In genomic region chr7:3301628-3302555, GRCm38 (mm10) we compare ENCODE assay signal across 8 mouse cellular contexts. TPM values are rescaled to one million over a fixed set of nuclear protein-coding genes. Genes with fewer than 3 reads are reported as not detected.
DNase-seq lines count a peak whose midpoint lies in the region; ATAC-seq and TF ChIP-seq lines count a peak whose summit lies in the region.

No protein-coding gene starts in this region.

- peaks cover 95% of the 10 kb centered on the region for H3K4me1 ChIP-seq in E14TG2a.4 (replicated peaks; ENCODE audit: low read depth, low read length)
- peaks cover 2% of the 10 kb centered on the region for H3K4me1 ChIP-seq in embryonic facial prominence, embryonic 11.5 days (ENCODE audit: control insufficient read depth, insufficient read depth, low read length)
- H3K4me1 ChIP-seq in limb, embryonic 14.5 days (ENCODE audit: control insufficient read depth, insufficient read depth, low read length) = peaks cover 13% of the 10 kb centered on the region
- H3K4me1 ChIP-seq in neural tube, embryonic 12.5 days = peaks cover 28% of the 10 kb centered on the region

- peak; percentile 16; the same call in 1 of the 2 replicates for ATAC-seq in embryonic facial prominence, embryonic 11.5 days (replicated peaks; ENCODE audit: insufficient number of reproducible peaks, low FRiP score, low TSS enrichment, low read depth)
- ATAC-seq in limb, embryonic 14.5 days (ENCODE audit: low FRiP score, low read depth) = peak; percentile 42; the same call in 1 of the 2 replicates
- ATAC-seq in neural tube, embryonic 12.5 days (ENCODE audit: low FRiP score, low read depth) = 0 out of 2 replicates have a peak, but pooled peaks have one; percentile 12

- TF ChIP-seq POLR2A in limb, embryonic 14.5 days (IDR thresholded peaks at IDR 0.05; ENCODE audit: borderline replicate concordance, extremely low read depth, insufficient read depth, insufficient read length) = no peak

- H3K27ac ChIP-seq in embryonic facial prominence, embryonic 11.5 days (replicated peaks; ENCODE audit: low read depth, low read length) = no peak overlapping the region
- H3K27ac ChIP-seq in limb, embryonic 14.5 days (replicated peaks; ENCODE audit: low read depth, low read length) = no peak overlapping the region
- H3K27ac ChIP-seq in neural tube, embryonic 12.5 days = no peak overlapping the region

- peak overlapping the region; percentile 82 for H3K4me3 ChIP-seq in E14TG2a.4 (replicated peaks; ENCODE audit: low read length)
- H3K4me3 ChIP-seq in embryonic facial prominence, embryonic 11.5 days (ENCODE audit: low read depth, low read length) = 0 out of 2 replicates have a peak overlapping the region, but pooled peaks have one; percentile 2
- H3K4me3 ChIP-seq in limb, embryonic 14.5 days (replicated peaks; ENCODE audit: low read length) = peak overlapping the region; percentile 31
- peak overlapping the region; percentile 13; the same call in 1 of the 2 replicates for H3K4me3 ChIP-seq in neural tube, embryonic 12.5 days

- peaks cover 41% of the 10 kb centered on the region for H3K36me3 ChIP-seq in E14TG2a.4 (ENCODE audit: insufficient read depth, low read length)
- 0 out of 2 replicates have a peak, but pooled peaks cover 3% of the 10 kb centered on the region for H3K36me3 ChIP-seq in embryonic facial prominence, embryonic 11.5 days (replicated peaks; ENCODE audit: control insufficient read depth, insufficient read depth, low read depth, low read length)
- peaks cover 33% of the 10 kb centered on the region for H3K36me3 ChIP-seq in limb, embryonic 14.5 days (ENCODE audit: control insufficient read depth, insufficient read depth, low read length)
- peaks cover 19% of the 10 kb centered on the region for H3K36me3 ChIP-seq in neural tube, embryonic 12.5 days

- H3K9ac ChIP-seq in embryonic facial prominence, embryonic 11.5 days (replicated peaks; ENCODE audit: low read length) = no peak overlapping the region
- no peak overlapping the region for H3K9ac ChIP-seq in limb, embryonic 14.5 days (ENCODE audit: low read depth, low read length, severe bottlenecking)
- 0 out of 2 replicates have a peak overlapping the region, but pooled peaks have one; percentile 27 for H3K9ac ChIP-seq in neural tube, embryonic 12.5 days

- intact Hi-C loops in heart, postnatal 14 days (cut with DNase I) = loop anchor here (1.0 to 5.0 kb wide), 2 partner anchors 35 to 80 kb away; no protein-coding TSS in a partner anchor

- H3K27me3 ChIP-seq in E14TG2a.4 (ENCODE audit: insufficient read depth, low read length) = peaks cover 5% of the 10 kb centered on the region; the same call in 1 of the 2 replicates
- peaks cover 19% of the 10 kb centered on the region for H3K27me3 ChIP-seq in embryonic facial prominence, embryonic 11.5 days (ENCODE audit: control insufficient read depth, insufficient read depth, low read length)
- peaks cover 37% of the 10 kb centered on the region for H3K27me3 ChIP-seq in limb, embryonic 14.5 days (ENCODE audit: control insufficient read depth, insufficient read depth, low read length)
- H3K27me3 ChIP-seq in neural tube, embryonic 12.5 days (replicated peaks) = peaks cover 45% of the 10 kb centered on the region

- H3K4me2 ChIP-seq in embryonic facial prominence, embryonic 11.5 days (ENCODE audit: low read depth, low read length) = peak overlapping the region; percentile 5
- H3K4me2 ChIP-seq in limb, embryonic 14.5 days (replicated peaks; ENCODE audit: low read depth, low read length, severe bottlenecking) = peak overlapping the region; percentile 43
- peak overlapping the region; percentile 70 for H3K4me2 ChIP-seq in neural tube, embryonic 12.5 days (replicated peaks)

- WGBS in embryonic facial prominence, embryonic 11.5 days = 6% methylated on average over 33 of the region's 33 CpGs
- 11% methylated on average over 33 of the region's 33 CpGs for WGBS in limb, embryonic 14.5 days
- 9% methylated on average over 33 of the region's 33 CpGs for WGBS in neural tube, embryonic 12.5 days

- no peaks in the 10 kb centered on the region for H3K9me3 ChIP-seq in E14TG2a.4 (ENCODE audit: low read length)
- no peaks in the 10 kb centered on the region for H3K9me3 ChIP-seq in embryonic facial prominence, embryonic 11.5 days (replicated peaks; ENCODE audit: control insufficient read depth, low read length)
- no peaks in the 10 kb centered on the region for H3K9me3 ChIP-seq in limb, embryonic 14.5 days (ENCODE audit: control insufficient read depth, low read length)
- H3K9me3 ChIP-seq in neural tube, embryonic 12.5 days = no peaks in the 10 kb centered on the region

- peak; percentile 61 for DNase-seq in adrenal gland, postnatal 10 days
- no peak for DNase-seq in adrenal gland, adult 8-10 months
- DNase-seq in embryonic facial prominence, embryonic 11.5 days (ENCODE audit: low spot score) = peak; percentile 46
- peak; percentile 52 to 68 for DNase-seq in heart, postnatal 14 days
- DNase-seq in limb, embryonic 14.5 days (ENCODE audit: low spot score) = no peak
- DNase-seq in layer of hippocampus, postnatal 14 days (ENCODE audit: low spot score in 2 of 2) = no peak

- no peak for TF ChIP-seq CTCF in E14TG2a.4 (conservative IDR thresholded peaks at IDR 0.05; ENCODE audit: low read length)

RNA-seq across cellular contexts. Expression of gene Prkcg, which starts 12.9 kb away (rescaled TPM):
- 1 to 10 TPM; 1.6 to 2.6 TPM for total RNA-seq in adrenal gland, postnatal 10 days (2021)
- total RNA-seq in adrenal gland, adult 8-10 months (2022) = 1 to 10 TPM in 3 of 4 experiments, under 1 TPM in 1; 0.63 to 1.9 (median 1.6) TPM
- polyA plus RNA-seq in embryonic facial prominence, embryonic 11.5 days (2014; fragmentation: Nextera tagmentation; extraction: Ambion mirVana) = 0.39 and 2.0 TPM in 2 replicates
- 1 to 10 TPM; 3.2 to 3.5 TPM for total RNA-seq in heart, postnatal 14 days (2021)
- polyA plus RNA-seq in limb, embryonic 14.5 days (2012; rRNA removed) = 1.6 and 1.7 TPM in 2 replicates
- 0.17 and 0.35 TPM in 2 replicates for polyA plus RNA-seq in limb, embryonic 14.5 days (2014; fragmentation: Nextera tagmentation; extraction: Ambion mirVana)
- polyA plus RNA-seq in neural tube, embryonic 12.5 days (2016; fragmentation: Nextera tagmentation; extraction: Ambion mirVana) = 0.24 and 0.25 TPM in 2 replicates
- 100 to 1,000 TPM; 591 TPM for total RNA-seq in layer of hippocampus, postnatal 14 days (2021)

RNA-seq across cellular contexts. Expression of gene Myadm, which starts 13.0 kb away (rescaled TPM):
- total RNA-seq in adrenal gland, postnatal 10 days (2021) = 100 to 1,000 TPM; 110 to 126 TPM
- total RNA-seq in adrenal gland, adult 8-10 months (2022) = 10 to 100 TPM; 58.4 to 87.4 (median 71.8) TPM
- 36.9 and 38.5 TPM in 2 replicates for polyA plus RNA-seq in embryonic facial prominence, embryonic 11.5 days (2014; fragmentation: Nextera tagmentation; extraction: Ambion mirVana)
- 100 to 1,000 TPM; 196 to 216 TPM for total RNA-seq in heart, postnatal 14 days (2021)
- polyA plus RNA-seq in limb, embryonic 14.5 days (2012; rRNA removed) = 209 and 348 TPM in 2 replicates
- polyA plus RNA-seq in limb, embryonic 14.5 days (2014; fragmentation: Nextera tagmentation; extraction: Ambion mirVana) = 126 and 141 TPM in 2 replicates
- polyA plus RNA-seq in neural tube, embryonic 12.5 days (2016; fragmentation: Nextera tagmentation; extraction: Ambion mirVana) = 33.9 and 37.2 TPM in 2 replicates
- total RNA-seq in layer of hippocampus, postnatal 14 days (2021) = 100 to 1,000 TPM; 119 TPM

RNA-seq across cellular contexts. Expression of gene Cacng7, which starts 30.9 kb away (rescaled TPM):
- total RNA-seq in adrenal gland, postnatal 10 days (2021) = 1 to 10 TPM; 8.8 to 9.4 TPM
- total RNA-seq in adrenal gland, adult 8-10 months (2022) = 10 to 100 TPM in 2 of 4 experiments, 1 to 10 TPM in 2; 9.1 to 25.6 (median 14.2) TPM
- polyA plus RNA-seq in embryonic facial prominence, embryonic 11.5 days (2014; fragmentation: Nextera tagmentation; extraction: Ambion mirVana) = 2.6 and 2.9 TPM in 2 replicates
- 1 to 10 TPM; 5.3 to 5.6 TPM for total RNA-seq in heart, postnatal 14 days (2021)
- 129 and 207 TPM in 2 replicates for polyA plus RNA-seq in limb, embryonic 14.5 days (2012; rRNA removed)
- 2.5 and 3.9 TPM in 2 replicates for polyA plus RNA-seq in limb, embryonic 14.5 days (2014; fragmentation: Nextera tagmentation; extraction: Ambion mirVana)
- 2.3 and 3.8 TPM in 2 replicates for polyA plus RNA-seq in neural tube, embryonic 12.5 days (2016; fragmentation: Nextera tagmentation; extraction: Ambion mirVana)
- 100 to 1,000 TPM; 115 to 121 TPM for total RNA-seq in layer of hippocampus, postnatal 14 days (2021)

RNA-seq across cellular contexts. Expression of gene Nlrp12, which starts 52.4 kb away (rescaled TPM):
- total RNA-seq in adrenal gland, postnatal 10 days (2021) = 1 to 10 TPM in 1 of 2 experiments, under 1 TPM in 1; 0.15 to 1.0 TPM
- total RNA-seq in adrenal gland, adult 8-10 months (2022) = under 1 TPM in 1 of 4 experiments, not detected in 3; 0.11 TPM
- polyA plus RNA-seq in embryonic facial prominence, embryonic 11.5 days (2014; fragmentation: Nextera tagmentation; extraction: Ambion mirVana) = not detected in 2 replicates
- not detected for total RNA-seq in heart, postnatal 14 days (2021)
- polyA plus RNA-seq in limb, embryonic 14.5 days (2012; rRNA removed) = not detected in 2 replicates
- polyA plus RNA-seq in limb, embryonic 14.5 days (2014; fragmentation: Nextera tagmentation; extraction: Ambion mirVana) = not detected in 2 replicates
- polyA plus RNA-seq in neural tube, embryonic 12.5 days (2016; fragmentation: Nextera tagmentation; extraction: Ambion mirVana) = 0.11 TPM in 1 of 2 replicates, not detected in the other
- under 1 TPM in 1 of 2 experiments, not detected in 1; 0.16 TPM for total RNA-seq in layer of hippocampus, postnatal 14 days (2021)

Comparison
In these comparisons a context has a peak if more than half of its experiments do, and no peak if none do; other contexts are left out.
1. DNase-seq: peak in adrenal gland, postnatal 10 days (single experiment), embryonic facial prominence, embryonic 11.5 days (single experiment) and heart, postnatal 14 days (2 of 2); none in adrenal gland, adult 8-10 months (single experiment), limb, embryonic 14.5 days (single experiment) and layer of hippocampus, postnatal 14 days (0 of 2).
2. H3K4me3 ChIP-seq: peak in every context shown above with its lines; median percentile 82 in E14TG2a.4; 31 in limb, embryonic 14.5 days; 13 in neural tube, embryonic 12.5 days; 2 in embryonic facial prominence, embryonic 11.5 days.
3. H3K4me2 ChIP-seq: peak in every context shown above with its lines; median percentile 70 in neural tube, embryonic 12.5 days; 43 in limb, embryonic 14.5 days; 5 in embryonic facial prominence, embryonic 11.5 days.
4. RNA of gene Prkcg, which starts 12.9 kb away (total RNA-seq): 591 TPM in layer of hippocampus, postnatal 14 days; 3.2 to 3.5 TPM in heart, postnatal 14 days, 1.6 to 2.6 TPM in adrenal gland, postnatal 10 days and 0.63 to 1.9 TPM in adrenal gland, adult 8-10 months; every median in the first group is over 100 times any median in the second.
5. RNA of gene Cacng7, which starts 30.9 kb away (total RNA-seq): 115 to 121 TPM in layer of hippocampus, postnatal 14 days; 9.1 to 25.6 TPM in adrenal gland, adult 8-10 months, 8.8 to 9.4 TPM in adrenal gland, postnatal 10 days and 5.3 to 5.6 TPM in heart, postnatal 14 days; every median in the first group is over 4 times any median in the second.
6. Peak in every context shown above with its lines, with median percentiles within 50 percentile points of each other: ATAC-seq.